Mouse (Mus musculus) heart, embryonic 15.5 days (tissue): Measurements from ENCODE around the gene Abhd6. TPM values are rescaled to one million over a fixed set of nuclear protein-coding genes. Genes with fewer than 3 reads are reported as not detected.
A peak's percentile ranks its signal among the peaks of the same experiment; 100 is the strongest.

Source experiments
- ATAC-seq: fragments of 200-750 bp; cut with Nextera tagmentation; replicated peaks from 2 replicates; pipeline ENCODE4 v1.8.0; 2017; ENCODE audit warnings: low read depth, moderate TSS enrichment; ENCODE audit not compliant: insufficient number of reproducible peaks, insufficient read depth, low FRiP score
- H3K27ac ChIP-seq: fragments of 300-500 bp; sonication (generic); 2 replicates; pipeline ENCODE4 v1.5.1; 2015; ENCODE audit warnings: mild to moderate bottlenecking, inconsistent platforms
- H3K27me3 ChIP-seq: fragments of 300-500 bp; sonication (generic); 2 replicates; pipeline ENCODE4 v1.6.1; 2015; ENCODE audit warnings: inconsistent platforms
- H3K36me3 ChIP-seq: fragments of 300-500 bp; sonication (generic); 2 replicates; pipeline ENCODE4 v1.6.1; 2015; ENCODE audit warnings: mild to moderate bottlenecking, inconsistent platforms
- H3K4me1 ChIP-seq: fragments of 300-500 bp; sonication (generic); replicated peaks from 2 replicates; pipeline ENCODE4 v1.6.1; 2015; ENCODE audit warnings: inconsistent platforms
- H3K4me2 ChIP-seq: fragments of 300-500 bp; sonication (generic); 2 replicates; pipeline ENCODE4 v1.6.1; 2015; ENCODE audit warnings: inconsistent platforms, mild to moderate bottlenecking, moderate library complexity
- H3K4me3 ChIP-seq: fragments of 300-500 bp; sonication (generic); 2 replicates; pipeline ENCODE4 v1.5.1; 2015; ENCODE audit warnings: mild to moderate bottlenecking, inconsistent platforms
- H3K9ac ChIP-seq: fragments of 300-500 bp; sonication (generic); 2 replicates; pipeline ENCODE4 v1.6.1; 2015; ENCODE audit warnings: mild to moderate bottlenecking, inconsistent platforms
- H3K9me3 ChIP-seq: fragments of 300-500 bp; sonication (generic); replicated peaks from 2 replicates; pipeline ENCODE4 v1.6.1; 2016; ENCODE audit warnings: inconsistent platforms
- WGBS: fragments of 180-500 bp; shearing (Covaris S2); methylation state at CpG from one replicate; pipeline ENCODE4 v1.1.7; 2015; ENCODE audit warnings: mixed read lengths; 5-methylcytosine and 5-hydroxymethylcytosine counted together
- polyA plus RNA-seq: library from polyadenylated mRNA; unstranded; fragments of >200 nt; fragmentation: Nextera tagmentation; extraction: Ambion mirVana; gene quantifications from 2 replicates; pipeline ENCODE4 v1.2.1, GENCODE M21; 2015

The Abhd6 gene
- polyA plus RNA-seq, 1 experiment from 2014 or later, result 9.9 TPM

GRCm38 (mm10) chr14:8044786-8045185 lies 42.1 kb downstream of the Abhd6 start:
- H3K4me2 ChIP-seq, result no peak overlapping the region
- H3K27me3 ChIP-seq, result no peaks in the 10 kb centered on the region
- H3K9ac ChIP-seq, result no peak overlapping the region
- no peak overlapping the region for H3K27ac ChIP-seq
- H3K4me1 ChIP-seq, result no peaks in the 10 kb centered on the region
- no peak overlapping the region for H3K4me3 ChIP-seq
- 0 out of 2 replicates have a peak, but pooled peaks cover 5% of the 10 kb centered on the region for H3K36me3 ChIP-seq
- 77% methylated on average over 6 of the region's 6 CpGs for WGBS
- H3K9me3 ChIP-seq, result no peaks in the 10 kb centered on the region
- no peak for ATAC-seq

DNA sequence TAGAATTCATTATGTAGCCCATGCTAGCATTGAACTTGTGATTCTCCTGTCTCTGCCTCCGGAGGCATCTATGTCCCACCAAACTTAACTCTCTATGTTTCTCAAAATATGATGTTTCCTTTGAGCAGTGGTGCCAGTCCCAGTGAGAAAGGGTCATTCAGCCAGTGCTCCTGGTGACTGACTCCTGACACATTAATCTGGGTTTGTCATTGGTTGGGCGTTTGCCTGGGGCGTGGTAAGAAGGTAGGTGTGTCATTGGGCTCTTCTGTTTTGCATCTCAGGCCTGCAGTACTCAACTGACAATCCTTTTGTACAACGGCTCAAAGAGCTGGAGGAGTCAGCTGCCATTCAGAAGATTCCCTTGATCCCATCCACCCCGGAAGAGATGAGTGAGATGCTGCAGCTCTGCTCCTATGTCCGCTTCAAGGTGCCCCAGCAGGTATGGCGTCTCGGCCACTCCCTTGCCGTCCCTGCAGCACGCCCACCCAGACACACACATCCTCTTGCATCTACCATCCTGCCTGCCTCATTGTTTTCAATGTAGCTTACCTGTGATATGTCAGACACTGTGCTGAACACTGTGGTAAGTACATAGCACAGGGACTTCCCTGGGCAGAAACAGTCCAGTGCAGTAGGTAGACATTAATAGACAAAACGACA lies 42.6 kb downstream of the Abhd6 start:
- ATAC-seq, result no peak
- Histone ChIP-seq H3K27ac (no peak overlapping the region), H3K4me2 (no peak overlapping the region), H3K9ac (no peak overlapping the region), H3K36me3 (0 out of 2 replicates have a peak, but pooled peaks cover 5% of the 10 kb centered on the region), H3K9me3 (no peaks in the 10 kb centered on the region), H3K4me1 (no peaks in the 10 kb centered on the region), H3K27me3 (no peaks in the 10 kb centered on the region), H3K4me3 (no peak overlapping the region)
- WGBS, result 81% methylated on average over 11 of the region's 11 CpGs

DNA sequence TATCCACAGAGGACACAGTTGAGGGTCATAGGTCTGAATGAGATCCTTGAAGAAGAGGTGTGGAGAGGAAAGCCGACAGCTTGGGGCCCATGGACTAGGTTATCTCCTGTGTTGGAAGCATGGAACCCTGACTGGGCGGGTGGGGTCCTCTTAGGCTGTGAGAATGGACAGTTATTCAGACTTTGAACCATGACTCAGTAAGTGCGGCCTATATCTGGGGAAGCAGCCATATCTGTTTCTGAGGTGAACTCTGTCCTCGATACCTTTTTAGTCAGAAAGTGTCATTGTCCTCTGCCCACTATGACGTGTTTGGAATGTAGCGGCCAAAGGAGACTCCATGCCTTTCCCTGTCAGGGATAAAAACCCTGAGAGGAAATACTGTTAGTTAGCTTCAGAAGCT lies 44.1 kb downstream of the Abhd6 start:
- no peak overlapping the region for H3K4me2 ChIP-seq
- H3K9ac ChIP-seq, result no peak overlapping the region
- H3K36me3 ChIP-seq, result 0 out of 2 replicates have a peak, but pooled peaks cover 5% of the 10 kb centered on the region
- no peaks in the 10 kb centered on the region for H3K4me1 ChIP-seq
- 86% methylated on average over 6 of the region's 6 CpGs for WGBS
- H3K9me3 ChIP-seq, result no peaks in the 10 kb centered on the region
- no peak for ATAC-seq
- H3K27ac ChIP-seq, result no peak overlapping the region
- no peaks in the 10 kb centered on the region for H3K27me3 ChIP-seq
- no peak overlapping the region for H3K4me3 ChIP-seq

DNA sequence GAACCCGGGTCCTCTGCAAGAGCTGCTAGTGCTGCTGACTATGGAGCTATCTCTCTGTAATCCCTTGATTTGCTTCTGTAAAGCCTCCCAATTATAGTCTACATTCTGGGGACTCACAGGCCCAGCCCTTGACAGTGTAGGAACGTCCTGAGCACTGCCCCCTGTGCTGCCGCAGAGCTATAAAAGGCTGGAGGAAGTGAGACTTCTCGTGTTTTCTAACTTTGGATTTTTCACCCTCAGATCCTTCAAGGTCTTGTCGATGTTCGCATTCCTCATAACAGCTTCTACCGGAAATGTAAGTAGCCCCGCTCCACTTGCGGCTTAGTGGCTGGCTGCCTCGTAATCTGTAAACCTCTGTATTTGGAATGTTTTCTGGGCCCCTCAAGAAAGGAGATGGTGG lies 46.6 kb downstream of the Abhd6 start:
- Histone ChIP-seq H3K27me3 (no peaks in the 10 kb centered on the region), H3K36me3 (0 out of 2 replicates have a peak, but pooled peaks cover 5% of the 10 kb centered on the region), H3K9me3 (no peaks in the 10 kb centered on the region), H3K27ac (no peak overlapping the region), H3K4me2 (no peak overlapping the region), H3K9ac (no peak overlapping the region), H3K4me3 (no peak overlapping the region), H3K4me1 (no peaks in the 10 kb centered on the region)
- WGBS, result 78% methylated on average over 10 of the region's 10 CpGs
- ATAC-seq, result no peak

- WGBS, result 85% methylated on average over 2 of the region's 2 CpGs
- Histone ChIP-seq H3K4me1 (no peaks in the 10 kb centered on the region), H3K4me2 (no peak overlapping the region), H3K9ac (no peak overlapping the region), H3K27ac (no peak overlapping the region), H3K27me3 (no peaks in the 10 kb centered on the region), H3K36me3 (no peaks in the 10 kb centered on the region), H3K4me3 (no peak overlapping the region), H3K9me3 (no peaks in the 10 kb centered on the region)
- ATAC-seq, result no peak
These were observed 49.2 kb downstream of the Abhd6 start for GRCm38 (mm10) chr14:8051869-8052268.

DNA sequence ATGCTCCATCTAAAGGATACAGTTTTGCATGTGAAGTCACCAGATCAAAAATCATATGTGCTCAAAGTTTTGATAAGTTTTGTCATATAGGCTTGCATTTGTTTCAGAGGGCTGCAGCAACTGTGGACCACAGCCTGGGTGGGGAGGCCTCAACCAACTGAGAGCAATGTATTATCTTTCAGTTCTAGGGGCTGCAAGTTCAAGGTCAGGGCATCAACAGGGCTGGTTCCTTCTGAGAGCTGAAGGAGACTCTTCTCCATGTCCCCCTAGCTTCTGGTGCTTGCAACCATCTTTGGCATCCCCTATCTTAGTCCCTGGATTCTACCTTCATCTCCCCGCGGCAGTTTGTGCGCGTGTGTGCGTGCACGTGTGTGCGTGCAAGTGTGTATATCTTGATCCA lies 50.0 kb downstream of the Abhd6 start:
- no peak overlapping the region for H3K9ac ChIP-seq
- no peak overlapping the region for H3K27ac ChIP-seq
- no peaks in the 10 kb centered on the region for H3K4me1 ChIP-seq
- no peaks in the 10 kb centered on the region for H3K9me3 ChIP-seq
- no peak overlapping the region for H3K4me3 ChIP-seq
- H3K27me3 ChIP-seq, result no peaks in the 10 kb centered on the region
- WGBS, result 96% methylated on average over 7 of the region's 7 CpGs
- no peak overlapping the region for H3K4me2 ChIP-seq
- ATAC-seq, result no peak
- no peaks in the 10 kb centered on the region for H3K36me3 ChIP-seq

- Histone ChIP-seq H3K4me2 (no peak overlapping the region), H3K9me3 (no peaks in the 10 kb centered on the region), H3K4me3 (no peak overlapping the region), H3K27ac (no peak overlapping the region), H3K27me3 (no peaks in the 10 kb centered on the region), H3K4me1 (no peaks in the 10 kb centered on the region), H3K36me3 (no peaks in the 10 kb centered on the region), H3K9ac (no peak overlapping the region)
- WGBS, result 44% methylated on average over 17 of the region's 17 CpGs
- ATAC-seq, result no peak
These were observed 51.8 kb downstream of the Abhd6 start for GRCm38 (mm10) chr14:8054310-8055102.

GRCm38 (mm10) chr14:8056076-8056475 lies 53.4 kb downstream of the Abhd6 start:
- Histone ChIP-seq H3K9me3 (no peaks in the 10 kb centered on the region), H3K4me2 (no peak overlapping the region), H3K4me1 (no peaks in the 10 kb centered on the region), H3K36me3 (no peaks in the 10 kb centered on the region), H3K27ac (no peak overlapping the region), H3K9ac (no peak overlapping the region), H3K27me3 (no peaks in the 10 kb centered on the region), H3K4me3 (no peak overlapping the region)
- ATAC-seq, result no peak
- WGBS, result 88% methylated on average over 5 of the region's 5 CpGs

GRCm38 (mm10) chr14:8059938-8060337 lies 57.2 kb downstream of the Abhd6 start:
- 85% methylated on average over 7 of the region's 7 CpGs for WGBS
- H3K4me1 ChIP-seq, result peaks cover 4% of the 10 kb centered on the region; the same call in 1 of the 2 replicates
- H3K36me3 ChIP-seq, result no peaks in the 10 kb centered on the region
- no peaks in the 10 kb centered on the region for H3K27me3 ChIP-seq
- ATAC-seq, result no peak
- no peaks in the 10 kb centered on the region for H3K9me3 ChIP-seq
- H3K4me2 ChIP-seq, result no peak overlapping the region
- H3K27ac ChIP-seq, result no peak overlapping the region
- H3K4me3 ChIP-seq, result no peak overlapping the region
- no peak overlapping the region for H3K9ac ChIP-seq

DNA sequence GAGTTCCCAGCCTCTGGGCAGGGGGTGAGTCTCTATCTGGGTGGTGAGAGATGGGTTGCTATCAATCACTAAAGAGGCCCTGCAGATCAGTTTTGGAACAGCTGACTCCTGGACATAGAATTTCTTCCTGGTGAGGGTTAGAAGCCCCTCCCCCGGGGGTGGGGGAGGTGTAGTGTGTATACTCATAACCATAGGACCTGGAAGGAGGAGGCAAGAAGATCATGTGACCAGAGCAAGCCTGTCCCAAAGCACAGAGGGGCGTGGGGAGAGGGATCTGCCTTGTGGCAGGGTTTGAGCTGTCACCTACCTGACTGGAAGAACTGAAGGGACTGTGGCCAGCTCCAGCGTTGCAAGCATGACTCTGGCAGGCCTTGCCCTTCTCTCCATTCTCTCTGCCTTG lies 59.4 kb downstream of the Abhd6 start:
- H3K4me2 ChIP-seq, result no peak overlapping the region
- no peak for ATAC-seq
- 24% methylated on average over 3 of the region's 3 CpGs for WGBS
- H3K27ac ChIP-seq, result peak overlapping the region; percentile 46
- no peaks in the 10 kb centered on the region for H3K36me3 ChIP-seq
- H3K4me3 ChIP-seq, result no peak overlapping the region
- H3K9ac ChIP-seq, result no peak overlapping the region
- H3K27me3 ChIP-seq, result 0 out of 2 replicates have a peak, but pooled peaks cover 3% of the 10 kb centered on the region
- no peaks in the 10 kb centered on the region for H3K9me3 ChIP-seq
- peaks cover 4% of the 10 kb centered on the region; the same call in 1 of the 2 replicates for H3K4me1 ChIP-seq

GRCm38 (mm10) chr14:8062537-8063301 lies 60.0 kb downstream of the Abhd6 start:
- 66% methylated on average over 3 of the region's 3 CpGs for WGBS
- H3K4me3 ChIP-seq, result no peak overlapping the region
- 0 out of 2 replicates have a peak, but pooled peaks have one; percentile 39 for ATAC-seq
- H3K9ac ChIP-seq, result no peak overlapping the region
- H3K4me1 ChIP-seq, result peaks cover 4% of the 10 kb centered on the region; the same call in 1 of the 2 replicates
- no peaks in the 10 kb centered on the region for H3K36me3 ChIP-seq
- no peaks in the 10 kb centered on the region for H3K9me3 ChIP-seq
- 0 out of 2 replicates have a peak, but pooled peaks cover 3% of the 10 kb centered on the region for H3K27me3 ChIP-seq
- H3K4me2 ChIP-seq, result no peak overlapping the region
- peak overlapping the region; percentile 46 for H3K27ac ChIP-seq
